Mouse (Mus musculus) CH12.LX (cell line): ENCODE results near the gene Cdh23. TPM values are rescaled to one million over a fixed set of nuclear protein-coding genes. Genes with fewer than 3 reads are reported as not detected.
A peak's percentile ranks its signal among the peaks of the same experiment; 100 is the strongest.

Experiments
- DNase-seq: peaks from one replicate; pipeline ENCODE4 v3.0.0-alpha.2; 2013; ENCODE audit errors: extremely low read depth
- H3K27ac ChIP-seq: 2 replicates; pipeline ENCODE4 v1.5.1; 2012; ENCODE audit warnings: low read depth, mild to moderate bottlenecking, control low read depth, moderate library complexity; ENCODE audit not compliant: insufficient read depth
- H3K27me3 ChIP-seq: replicated peaks from 2 replicates; pipeline ENCODE3; 2012; ENCODE audit warnings: inconsistent platforms
- H3K36me3 ChIP-seq, 2 experiments: replicated peaks in 1 of 2; 2 replicates each; pipeline versions ENCODE3 to v1.6.1; 2012; ENCODE audit warnings: inconsistent platforms in 1 of 2, low read length in 1 of 2, mild to moderate bottlenecking in 1 of 2, mixed read lengths in 1 of 2, moderate library complexity in 1 of 2; ENCODE audit not compliant: control insufficient read depth in 1 of 2, insufficient read depth in 1 of 2
- H3K4me1 ChIP-seq, 2 experiments: 2 replicates each; pipeline ENCODE4 v1.6.1; 2012; ENCODE audit warnings: inconsistent platforms in 1 of 2, moderate library complexity in 1 of 2; ENCODE audit not compliant: insufficient read depth in 2 of 2, control insufficient read depth in 1 of 2
- H3K4me2 ChIP-seq: 2 replicates; pipeline ENCODE4 v1.6.1; 2012; ENCODE audit warnings: low read depth, mild to moderate bottlenecking, control low read depth; ENCODE audit not compliant: poor library complexity, insufficient read depth, severe bottlenecking
- H3K4me3 ChIP-seq, 3 experiments: fragments of 150-350 bp in 1 of 3; sonication (generic) in 1 of 3; replicated peaks in 1 of 3; 2 replicates each; pipeline versions ENCODE3 to v1.5.1; 2011 to 2012; ENCODE audit warnings: low read depth in 2 of 3, low read length in 2 of 3, mild to moderate bottlenecking in 2 of 3, moderate library complexity in 2 of 3, control low read depth in 1 of 3, improper control_type of control experiment in 1 of 3, inconsistent platforms in 1 of 3, mixed read lengths in 1 of 3; ENCODE audit not compliant: poor library complexity in 1 of 3
- H3K79me2 ChIP-seq: replicated peaks from 2 replicates; pipeline ENCODE4 v1.6.1; 2012; ENCODE audit warnings: mild to moderate bottlenecking, moderate library complexity; ENCODE audit not compliant: control insufficient read depth, poor library complexity, insufficient read depth, severe bottlenecking; ENCODE audit errors: extremely low read depth
- H3K9ac ChIP-seq: 2 replicates; pipeline ENCODE4 v1.6.1; 2012; ENCODE audit warnings: low read depth, mild to moderate bottlenecking, control low read depth, moderate library complexity; ENCODE audit not compliant: insufficient read depth
- H3K9me3 ChIP-seq: replicated peaks from 2 replicates; pipeline ENCODE3; 2012; ENCODE audit warnings: low read length, inconsistent platforms, mixed read lengths
- CHD2 ChIP-seq: IDR thresholded peaks from 2 replicates; pipeline ENCODE4 v1.6.1; 2011; ENCODE audit warnings: low read length, improper control_type of control experiment
- E2F4 ChIP-seq: IDR thresholded peaks from 2 replicates; pipeline ENCODE4 v1.6.1; 2011; ENCODE audit warnings: low read depth, low read length, improper control_type of control experiment; ENCODE audit not compliant: insufficient replicate concordance
- ELF1 ChIP-seq: IDR thresholded peaks from 2 replicates; pipeline ENCODE4 v1.6.1; 2014; ENCODE audit warnings: low read depth, mild to moderate bottlenecking, inconsistent platforms, low read length, improper control_type of control experiment
- EP300 ChIP-seq: IDR thresholded peaks from 2 replicates; pipeline ENCODE4 v1.6.1; 2011; ENCODE audit warnings: low read length, improper control_type of control experiment
- HCFC1 ChIP-seq: IDR thresholded peaks from 2 replicates; pipeline ENCODE4 v1.6.1; 2012; ENCODE audit warnings: low read depth, mild to moderate bottlenecking, inconsistent platforms, low read length, improper control_type of control experiment
- IRF4 ChIP-seq: IDR thresholded peaks from 2 replicates; pipeline ENCODE4 v1.6.1; 2014; ENCODE audit warnings: low read depth, mild to moderate bottlenecking, inconsistent platforms, low read length, improper control_type of control experiment
- JUN ChIP-seq: IDR thresholded peaks from 2 replicates; pipeline ENCODE4 v1.6.1; 2011; ENCODE audit warnings: low read depth, mild to moderate bottlenecking, low read length, improper control_type of control experiment, moderate library complexity; ENCODE audit not compliant: insufficient read depth
- MAX ChIP-seq: IDR thresholded peaks from 2 replicates; pipeline ENCODE4 v1.6.1; 2011; ENCODE audit warnings: low read length, improper control_type of control experiment
- MEF2A ChIP-seq: IDR thresholded peaks from 2 replicates; pipeline ENCODE4 v1.6.1; 2014; ENCODE audit warnings: low read depth, mild to moderate bottlenecking, inconsistent platforms, low read length, improper control_type of control experiment, borderline replicate concordance
- MXI1 ChIP-seq: IDR thresholded peaks from 2 replicates; pipeline ENCODE4 v1.6.1; 2011; ENCODE audit warnings: mild to moderate bottlenecking, low read depth, low read length, improper control_type of control experiment
- NRF1 ChIP-seq: IDR thresholded peaks from 2 replicates; pipeline ENCODE4 v1.6.1; 2014; ENCODE audit warnings: low read depth, mild to moderate bottlenecking, inconsistent platforms, low read length, improper control_type of control experiment, moderate library complexity
- PAX5 ChIP-seq: IDR thresholded peaks from 2 replicates; pipeline ENCODE4 v1.6.1; 2012; ENCODE audit warnings: low read length, inconsistent platforms, mixed read lengths
- POLR2AphosphoS2 ChIP-seq: IDR thresholded peaks from 2 replicates; pipeline ENCODE4 v1.6.1; 2011; ENCODE audit warnings: low read depth, low read length, improper control_type of control experiment
- RCOR1 ChIP-seq: conservative IDR thresholded peaks from 2 replicates; pipeline ENCODE4 v1.6.1; 2012; ENCODE audit warnings: low read depth, mild to moderate bottlenecking, inconsistent platforms, low read length, improper control_type of control experiment
- TCF12 ChIP-seq: IDR thresholded peaks from 2 replicates; pipeline ENCODE4 v1.6.1; 2014; ENCODE audit warnings: low read depth, mild to moderate bottlenecking, inconsistent platforms, low read length, improper control_type of control experiment
- USF1 ChIP-seq: IDR thresholded peaks from 2 replicates; pipeline ENCODE4 v1.6.1; 2014; ENCODE audit warnings: low read depth, mild to moderate bottlenecking, inconsistent platforms, low read length, improper control_type of control experiment
- USF2 ChIP-seq: conservative IDR thresholded peaks from 2 replicates; pipeline ENCODE4 v1.6.1; 2011; ENCODE audit warnings: low read depth, low read length, improper control_type of control experiment
- dilution Hi-C: fragments of 300-500 bp; cut with MboI; formaldehyde crosslinking; loops from 2 replicates; pipeline ENCODE4 v1.14.3; 2020; ENCODE audit warnings: low sequenced_read_pairs; ENCODE audit not compliant: extremely low pct_unique_long_range_greater_than_20kb, extremely low pct_ligation_motif_present
- in situ Hi-C: fragments of 300-500 bp; cut with MboI; formaldehyde crosslinking; loops from 3 replicates; pipeline ENCODE4 v1.14.3; 2019; ENCODE audit warnings: low sequenced_read_pairs, low pct_ligation_motif_present, low pct_unique_long_range_greater_than_20kb, mixed read lengths
- polyA plus RNA-seq: library from polyadenylated mRNA; unstranded; fragments of >175 nt; gene quantifications from 2 replicates; pipeline ENCODE4 v1.2.1, GENCODE M21; 2012; ENCODE audit warnings: low read depth; ENCODE audit not compliant: insufficient read length
- total RNA-seq, 2 experiments: library from RNA; depleted of rRNA; stranded (reverse); fragments of 300-350 nt in 1 of 2; fragments of >200 nt in 1 of 2; gene quantifications; 2 replicates each; pipeline ENCODE4 v1.2.3; 2012 to 2014

Gene Cdh23
- total and polyA plus RNA-seq, 3 experiments = 0.20 to 0.73 (median 0.30) TPM

DNA sequence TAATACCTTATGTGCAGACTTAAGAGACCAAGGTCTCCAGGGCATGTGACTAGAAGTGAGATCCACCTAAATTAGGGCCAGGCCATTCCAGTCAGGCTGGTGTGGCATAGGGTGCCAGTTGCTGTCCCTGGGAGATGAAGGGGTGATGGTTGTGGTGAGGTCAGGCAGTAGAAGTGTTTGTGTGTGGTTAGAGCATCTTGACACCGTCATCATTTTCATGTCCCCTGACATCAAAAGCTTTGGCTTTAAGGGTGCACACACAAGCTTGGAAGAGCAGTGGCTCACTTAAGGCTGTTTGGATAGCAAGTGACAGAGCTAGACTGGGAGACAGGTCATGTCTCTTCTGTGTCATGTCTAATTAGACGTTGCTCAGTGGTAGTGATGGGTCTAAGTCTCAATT, 408.6 kb downstream of the Cdh23 start:
- dilution Hi-C loops = no loop called here
- Histone ChIP-seq H3K9me3 (no peaks in the 10 kb centered on the region), H3K27ac (peak overlapping the region; percentile 57), H3K4me2 (peak overlapping the region; percentile 5; the same call in 1 of the 2 replicates), H3K27me3 (no peaks in the 10 kb centered on the region), H3K4me1 (peaks cover 59 to 93% of the 10 kb centered on the region in 2 experiments), H3K4me3 (peak overlapping the region in 1 of 3 experiments; percentile 8)
- in situ Hi-C loops = loop anchor here (5.0 kb wide), 1 partner anchor 35 kb away; no protein-coding TSS in a partner anchor
- DNase-seq = no peak
- 0 out of 2 replicates have a peak, but pooled peaks have one; percentile 38 for TF ChIP-seq MAX
- 0 out of 2 replicates have a peak, but pooled peaks have one; percentile 3 for TF ChIP-seq TCF12
- no peak for TF ChIP-seq USF2
- TF ChIP-seq, all 38 proteins: peak for 2
- Histone ChIP-seq H3K79me2 (peaks cover 98% of the 10 kb centered on the region), H3K9ac (no peak overlapping the region), H3K36me3 (peaks cover 17 to 45% of the 10 kb centered on the region in 2 experiments)

GRCm38 (mm10) chr10:60287161-60287560, 409.1 kb downstream of the Cdh23 start:
- TF ChIP-seq MEF2A = no peak
- no peak for TF ChIP-seq RCOR1
- no peak for TF ChIP-seq USF1
- TF ChIP-seq HCFC1 = no peak
- no peak for TF ChIP-seq ELF1
- no peak for TF ChIP-seq PAX5
- peak; percentile 25; the same call in 1 of the 2 replicates for TF ChIP-seq POLR2AphosphoS2
- TF ChIP-seq NRF1 = no peak
- TF ChIP-seq MXI1 = 0 out of 2 replicates have a peak, but pooled peaks have one; percentile 37
- no peak for TF ChIP-seq CHD2
- no peak for TF ChIP-seq JUN
- TF ChIP-seq EP300 = peak; percentile 67
- TF ChIP-seq IRF4 = 0 out of 2 replicates have a peak, but pooled peaks have one; percentile 31
- no peak for TF ChIP-seq E2F4
- peak; percentile 62; the same call in 1 of the 2 replicates for TF ChIP-seq TCF12
- H3K27ac ChIP-seq = peak overlapping the region; percentile 57
- H3K79me2 ChIP-seq = peaks cover 100% of the 10 kb centered on the region
- no peaks in the 10 kb centered on the region for H3K27me3 ChIP-seq
- no peak for DNase-seq
- H3K4me1 ChIP-seq = peaks cover 59 to 96% of the 10 kb centered on the region in 2 experiments
- peak overlapping the region; percentile 3 for H3K4me2 ChIP-seq
- H3K4me3 ChIP-seq = peak overlapping the region in 1 of 3 experiments; percentile 6
- in situ Hi-C loops (loop anchor here (5.0 kb wide), 1 partner anchor 35 kb away; no protein-coding TSS in a partner anchor), dilution Hi-C loops (no loop called here)
- no peaks in the 10 kb centered on the region for H3K9me3 ChIP-seq
- no peak overlapping the region for H3K9ac ChIP-seq
- peaks cover 14 to 41% of the 10 kb centered on the region in 2 experiments for H3K36me3 ChIP-seq
